Mouse (Mus musculus) 416B (cell line): Measurements from ENCODE around the gene Dnajb6.

Experiments
- DNase-seq: peaks from one replicate; pipeline ENCODE4 v3.0.0; 2011; ENCODE audit warnings: low read depth

Dnajb6 gene

GRCm38 (mm10) chr5:29735557-29736061 lies at the start of gene Dnajb6, which contains the start of gene Gm5129:
TSS of gene Dnajb6 (plus strand) at chr5:29735688.
TSS of gene Gm5129 (minus strand) at chr5:29735936.
- DNase-seq: peak; percentile 98

GRCm38 (mm10) chr5:29687671-29688070 lies 47.8 kb upstream of the Dnajb6 start:
- peak; percentile 65 for DNase-seq

- DNase-seq: peak; percentile 84
Observed at GRCm38 (mm10) chr5:29688352-29688751, 47.1 kb upstream of the Dnajb6 start.

- DNase-seq: no peak
Observed at GRCm38 (mm10) chr5:29698493-29698892, 37.0 kb upstream of the Dnajb6 start.

- no peak for DNase-seq
Observed at GRCm38 (mm10) chr5:29699520-29700202, 35.8 kb upstream of the Dnajb6 start.

GRCm38 (mm10) chr5:29707241-29707640 lies 28.2 kb upstream of the Dnajb6 start:
- no peak for DNase-seq

GRCm38 (mm10) chr5:29708258-29708657 lies 27.2 kb upstream of the Dnajb6 start:
- DNase-seq: no peak

GRCm38 (mm10) chr5:29711631-29712030 lies 23.9 kb upstream of the Dnajb6 start:
- peak; percentile 55 for DNase-seq

GRCm38 (mm10) chr5:29712906-29713305 lies 22.6 kb upstream of the Dnajb6 start:
- DNase-seq: no peak

- DNase-seq: no peak
Observed at GRCm38 (mm10) chr5:29721159-29721558, 14.3 kb upstream of the Dnajb6 start.

- DNase-seq: no peak
Observed at GRCm38 (mm10) chr5:29725369-29725768, 10.1 kb upstream of the Dnajb6 start.

GRCm38 (mm10) chr5:29726070-29726469 lies 9.4 kb upstream of the Dnajb6 start:
- DNase-seq: peak; percentile 38

GRCm38 (mm10) chr5:29734831-29735510 lies 517 bp upstream of the Dnajb6 start:
- peak; percentile 61 for DNase-seq

- DNase-seq: peak; percentile 67
Observed at GRCm38 (mm10) chr5:29736073-29736900, 799 bp downstream of the Dnajb6 start.

- peak; percentile 40 for DNase-seq
Observed at GRCm38 (mm10) chr5:29736942-29737341, 1.5 kb downstream of the Dnajb6 start.

GRCm38 (mm10) chr5:29737471-29737870 lies 2.0 kb downstream of the Dnajb6 start:
- no peak for DNase-seq

GRCm38 (mm10) chr5:29738076-29738475 lies 2.6 kb downstream of the Dnajb6 start:
- peak; percentile 64 for DNase-seq

GRCm38 (mm10) chr5:29740651-29741050 lies 5.2 kb downstream of the Dnajb6 start:
- no peak for DNase-seq

- no peak for DNase-seq
Observed at GRCm38 (mm10) chr5:29741093-29741492, 5.6 kb downstream of the Dnajb6 start.

- peak; percentile 35 for DNase-seq
Observed at GRCm38 (mm10) chr5:29747661-29748060, 12.2 kb downstream of the Dnajb6 start.

- no peak for DNase-seq
Observed at GRCm38 (mm10) chr5:29751306-29751705, 15.8 kb downstream of the Dnajb6 start.

GRCm38 (mm10) chr5:29752894-29753293 lies 17.4 kb downstream of the Dnajb6 start:
- DNase-seq: no peak
